Mouse (Mus musculus) right cerebral cortex, postnatal 36 days (tissue): ENCODE results near the gene Lpar3.

Experiments
- DNase-seq, 2 experiments: peaks; one replicate each; pipeline ENCODE4 v3.0.0; 2022; ENCODE audit warnings: low spot score in 2 of 2, mixed read lengths in 1 of 2

The Lpar3 gene

GRCm38 (mm10) chr3:146307886-146308285 lies 87.1 kb downstream of the Lpar3 start:
- no peak for DNase-seq

GRCm38 (mm10) chr3:146309586-146309985 lies 88.8 kb downstream of the Lpar3 start:
- DNase-seq, result no peak

- DNase-seq, result no peak
Measured at GRCm38 (mm10) chr3:146311121-146311538, 90.4 kb downstream of the Lpar3 start.

- DNase-seq, result no peak
Measured at GRCm38 (mm10) chr3:146315414-146315813, 94.7 kb downstream of the Lpar3 start.

- no peak for DNase-seq
Measured at GRCm38 (mm10) chr3:146316293-146316692, 95.5 kb downstream of the Lpar3 start.

GRCm38 (mm10) chr3:146317366-146317765 lies 96.6 kb downstream of the Lpar3 start:
- no peak for DNase-seq

GRCm38 (mm10) chr3:146317911-146318310 lies 97.1 kb downstream of the Lpar3 start:
- DNase-seq, result no peak

GRCm38 (mm10) chr3:146318520-146318938 lies 97.8 kb downstream of the Lpar3 start:
- no peak for DNase-seq

GRCm38 (mm10) chr3:146318987-146319386 lies 98.2 kb downstream of the Lpar3 start:
- peak in 1 of 2 experiments; percentile 23 for DNase-seq

GRCm38 (mm10) chr3:146319503-146319902 lies 98.7 kb downstream of the Lpar3 start:
- no peak for DNase-seq

GRCm38 (mm10) chr3:146324949-146325348 lies 104.2 kb downstream of the Lpar3 start:
- no peak for DNase-seq

- DNase-seq, result no peak
Measured at GRCm38 (mm10) chr3:146326743-146327536, 106.2 kb downstream of the Lpar3 start.

- DNase-seq, result peak; percentile 64 to 79
Measured at GRCm38 (mm10) chr3:146327537-146328255, 106.9 kb downstream of the Lpar3 start.

- no peak for DNase-seq
Measured at GRCm38 (mm10) chr3:146328749-146329148, 108.0 kb downstream of the Lpar3 start.

GRCm38 (mm10) chr3:146331819-146332218 lies 111.1 kb downstream of the Lpar3 start:
- no peak for DNase-seq

GRCm38 (mm10) chr3:146333270-146333669 lies 112.5 kb downstream of the Lpar3 start:
- DNase-seq, result no peak

- DNase-seq, result no peak
Measured at GRCm38 (mm10) chr3:146334070-146334469, 113.3 kb downstream of the Lpar3 start.
